Mouse (Mus musculus) heart, embryonic 15.5 days (tissue): ENCODE results near the gene Pnrc1. TPM values are rescaled to one million over a fixed set of nuclear protein-coding genes. Genes with fewer than 3 reads are reported as not detected.

ENCODE experiments used
- ATAC-seq: fragments of 200-750 bp; cut with Nextera tagmentation; replicated peaks from 2 replicates; pipeline ENCODE4 v1.8.0; 2017; ENCODE audit warnings: low read depth, moderate TSS enrichment; ENCODE audit not compliant: insufficient number of reproducible peaks, insufficient read depth, low FRiP score
- H3K27ac ChIP-seq: fragments of 300-500 bp; sonication (generic); 2 replicates; pipeline ENCODE4 v1.5.1; 2015; ENCODE audit warnings: mild to moderate bottlenecking, inconsistent platforms
- H3K27me3 ChIP-seq: fragments of 300-500 bp; sonication (generic); 2 replicates; pipeline ENCODE4 v1.6.1; 2015; ENCODE audit warnings: inconsistent platforms
- H3K36me3 ChIP-seq: fragments of 300-500 bp; sonication (generic); 2 replicates; pipeline ENCODE4 v1.6.1; 2015; ENCODE audit warnings: mild to moderate bottlenecking, inconsistent platforms
- H3K4me1 ChIP-seq: fragments of 300-500 bp; sonication (generic); replicated peaks from 2 replicates; pipeline ENCODE4 v1.6.1; 2015; ENCODE audit warnings: inconsistent platforms
- H3K4me2 ChIP-seq: fragments of 300-500 bp; sonication (generic); 2 replicates; pipeline ENCODE4 v1.6.1; 2015; ENCODE audit warnings: inconsistent platforms, mild to moderate bottlenecking, moderate library complexity
- H3K4me3 ChIP-seq: fragments of 300-500 bp; sonication (generic); 2 replicates; pipeline ENCODE4 v1.5.1; 2015; ENCODE audit warnings: mild to moderate bottlenecking, inconsistent platforms
- H3K9ac ChIP-seq: fragments of 300-500 bp; sonication (generic); 2 replicates; pipeline ENCODE4 v1.6.1; 2015; ENCODE audit warnings: mild to moderate bottlenecking, inconsistent platforms
- H3K9me3 ChIP-seq: fragments of 300-500 bp; sonication (generic); replicated peaks from 2 replicates; pipeline ENCODE4 v1.6.1; 2016; ENCODE audit warnings: inconsistent platforms
- WGBS: fragments of 180-500 bp; shearing (Covaris S2); methylation state at CpG from one replicate; pipeline ENCODE4 v1.1.7; 2015; ENCODE audit warnings: mixed read lengths; 5-methylcytosine and 5-hydroxymethylcytosine counted together
- polyA plus RNA-seq: library from polyadenylated mRNA; unstranded; fragments of >200 nt; fragmentation: Nextera tagmentation; extraction: Ambion mirVana; gene quantifications from 2 replicates; pipeline ENCODE4 v1.2.1, GENCODE M21; 2015

The Pnrc1 gene
- polyA plus RNA-seq, 1 experiment from 2014 or later = 82.4 TPM

GRCm38 (mm10) chr4:33262897-33263296, 27.1 kb downstream of the Pnrc1 start:
- H3K27ac ChIP-seq = no peak overlapping the region
- 78% methylated on average over 1 of the region's 1 CpGs for WGBS
- no peak for ATAC-seq
- H3K27me3 ChIP-seq = no peaks in the 10 kb centered on the region
- no peak overlapping the region for H3K4me2 ChIP-seq
- H3K4me3 ChIP-seq = no peak overlapping the region
- no peak overlapping the region for H3K9ac ChIP-seq
- peaks cover 18% of the 10 kb centered on the region for H3K4me1 ChIP-seq
- H3K9me3 ChIP-seq = no peaks in the 10 kb centered on the region
- no peaks in the 10 kb centered on the region for H3K36me3 ChIP-seq

- ATAC-seq = peak; percentile 93
- H3K4me2 ChIP-seq = peak overlapping the region; percentile 9
- no peak overlapping the region for H3K9ac ChIP-seq
- H3K27me3 ChIP-seq = no peaks in the 10 kb centered on the region
- H3K4me3 ChIP-seq = no peak overlapping the region
- peaks cover 21% of the 10 kb centered on the region for H3K4me1 ChIP-seq
- peak overlapping the region; percentile 79 for H3K27ac ChIP-seq
- H3K36me3 ChIP-seq = no peaks in the 10 kb centered on the region
- H3K9me3 ChIP-seq = no peaks in the 10 kb centered on the region
- 15% methylated on average over 7 of the region's 7 CpGs for WGBS
Measured at GRCm38 (mm10) chr4:33261311-33261753, 28.6 kb downstream of the Pnrc1 start.

- Histone ChIP-seq H3K27me3 (no peaks in the 10 kb centered on the region), H3K4me3 (no peak overlapping the region), H3K36me3 (no peaks in the 10 kb centered on the region), H3K9me3 (no peaks in the 10 kb centered on the region), H3K4me2 (no peak overlapping the region), H3K4me1 (peaks cover 21% of the 10 kb centered on the region), H3K9ac (no peak overlapping the region), H3K27ac (peak overlapping the region; percentile 79; the same call in 1 of the 2 replicates)
- no peak for ATAC-seq
Measured at GRCm38 (mm10) chr4:33260311-33260710, 29.7 kb downstream of the Pnrc1 start.

GRCm38 (mm10) chr4:33257263-33257964, 32.5 kb downstream of the Pnrc1 start:
- Histone ChIP-seq H3K27ac (no peak overlapping the region), H3K4me1 (peaks cover 21% of the 10 kb centered on the region), H3K27me3 (no peaks in the 10 kb centered on the region), H3K4me3 (no peak overlapping the region), H3K9ac (no peak overlapping the region), H3K9me3 (no peaks in the 10 kb centered on the region), H3K4me2 (no peak overlapping the region), H3K36me3 (no peaks in the 10 kb centered on the region)
- ATAC-seq = no peak
- 60% methylated on average over 11 of the region's 11 CpGs for WGBS

GRCm38 (mm10) chr4:33254706-33255105, 35.3 kb downstream of the Pnrc1 start:
- H3K36me3 ChIP-seq = no peaks in the 10 kb centered on the region
- 75% methylated on average over 4 of the region's 4 CpGs for WGBS

GRCm38 (mm10) chr4:33250867-33251266, 39.1 kb downstream of the Pnrc1 start:
- ATAC-seq = no peak
- Histone ChIP-seq H3K27ac (no peak overlapping the region), H3K4me2 (no peak overlapping the region), H3K9me3 (no peaks in the 10 kb centered on the region), H3K4me1 (peaks cover 7% of the 10 kb centered on the region), H3K36me3 (peaks cover 2% of the 10 kb centered on the region), H3K27me3 (no peaks in the 10 kb centered on the region), H3K9ac (no peak overlapping the region), H3K4me3 (no peak overlapping the region)
- WGBS = 74% methylated on average over 2 of the region's 2 CpGs

More at GRCm38 (mm10) chr4:33254706-33255105, 35.3 kb downstream of the Pnrc1 start:
- no peak for ATAC-seq
- Histone ChIP-seq H3K4me1 (0 out of 2 replicates have a peak, but pooled peaks cover 3% of the 10 kb centered on the region), H3K4me2 (no peak overlapping the region), H3K9me3 (no peaks in the 10 kb centered on the region), H3K4me3 (no peak overlapping the region), H3K9ac (no peak overlapping the region), H3K27ac (no peak overlapping the region), H3K27me3 (no peaks in the 10 kb centered on the region)

- Histone ChIP-seq H3K9ac (no peak overlapping the region), H3K36me3 (peaks cover 13% of the 10 kb centered on the region), H3K4me2 (no peak overlapping the region), H3K9me3 (no peaks in the 10 kb centered on the region), H3K27me3 (no peaks in the 10 kb centered on the region), H3K4me3 (no peak overlapping the region), H3K27ac (no peak overlapping the region), H3K4me1 (peaks cover 14% of the 10 kb centered on the region)
- WGBS = 94% methylated on average over 1 of the region's 1 CpGs
- no peak for ATAC-seq
Measured at GRCm38 (mm10) chr4:33249716-33250230, 40.2 kb downstream of the Pnrc1 start.

- Histone ChIP-seq H3K4me2 (peak overlapping the region; percentile 55), H3K9ac (peak overlapping the region; percentile 42), H3K27ac (peak overlapping the region; percentile 100), H3K27me3 (no peaks in the 10 kb centered on the region), H3K4me3 (peak overlapping the region; percentile 92), H3K9me3 (no peaks in the 10 kb centered on the region), H3K36me3 (peaks cover 22% of the 10 kb centered on the region), H3K4me1 (peaks cover 22% of the 10 kb centered on the region)
- WGBS = 3% methylated on average over 4 of the region's 4 CpGs
- no peak for ATAC-seq
Measured at GRCm38 (mm10) chr4:33248915-33249314, 41.0 kb downstream of the Pnrc1 start.

GRCm38 (mm10) chr4:33248062-33248889, 41.7 kb downstream of the Pnrc1 start:
- Histone ChIP-seq H3K27me3 (no peaks in the 10 kb centered on the region), H3K27ac (peak overlapping the region; percentile 100), H3K9ac (peak overlapping the region; percentile 98), H3K36me3 (peaks cover 28% of the 10 kb centered on the region), H3K4me3 (peak overlapping the region; percentile 92), H3K4me2 (peak overlapping the region; percentile 55), H3K4me1 (peaks cover 28% of the 10 kb centered on the region), H3K9me3 (no peaks in the 10 kb centered on the region)
- WGBS = under 1% methylated on average over 82 of the region's 88 CpGs
- ATAC-seq = peak; percentile 92

- under 1% methylated on average over 60 of the region's 60 CpGs for WGBS
- Histone ChIP-seq H3K36me3 (peaks cover 32% of the 10 kb centered on the region), H3K4me3 (peak overlapping the region; percentile 92), H3K9ac (peak overlapping the region; percentile 98), H3K4me2 (peak overlapping the region; percentile 76), H3K9me3 (no peaks in the 10 kb centered on the region), H3K4me1 (peaks cover 28% of the 10 kb centered on the region), H3K27me3 (no peaks in the 10 kb centered on the region), H3K27ac (peak overlapping the region; percentile 100)
- peak; percentile 86 for ATAC-seq
Measured at GRCm38 (mm10) chr4:33247479-33248053, 42.4 kb downstream of the Pnrc1 start.

GRCm38 (mm10) chr4:33245853-33246395, 44.0 kb downstream of the Pnrc1 start:
- 73% methylated on average over 14 of the region's 14 CpGs for WGBS

More at GRCm38 (mm10) chr4:33245853-33246395, 44.0 kb downstream of the Pnrc1 start:
- H3K4me3 ChIP-seq = peak overlapping the region; percentile 92
- peak overlapping the region; percentile 76 for H3K4me2 ChIP-seq
- peak overlapping the region; percentile 36; the same call in 1 of the 2 replicates for H3K9ac ChIP-seq
- H3K27me3 ChIP-seq = no peaks in the 10 kb centered on the region
- no peak for ATAC-seq
- peak overlapping the region; percentile 100; the same call in 1 of the 2 replicates for H3K27ac ChIP-seq
- H3K9me3 ChIP-seq = no peaks in the 10 kb centered on the region
- peaks cover 32% of the 10 kb centered on the region for H3K36me3 ChIP-seq
- H3K4me1 ChIP-seq = peaks cover 28% of the 10 kb centered on the region
